Mouse (Mus musculus): ENCODE data around the gene Zbtb43. TPM values are rescaled to one million over a fixed set of nuclear protein-coding genes. Genes with fewer than 3 reads are reported as not detected.

Zbtb43 gene
- polyA plus RNA-seq, 1 experiment from 2014 or later, result 26.0 TPM

- no peak overlapping the region for H3K27ac ChIP-seq (ENCODE audit: low read length)
- peaks cover 10% of the 10 kb centered on the region for H3K4me1 ChIP-seq (ENCODE audit: control insufficient read depth, insufficient read depth, low read length)
- no peak for ATAC-seq
- 0 out of 2 replicates have a peak, but pooled peaks cover 8% of the 10 kb centered on the region for H3K36me3 ChIP-seq (ENCODE audit: control insufficient read depth, insufficient read depth, low read length)
- no peak overlapping the region for H3K4me3 ChIP-seq (ENCODE audit: low read depth, low read length)
- no peak overlapping the region for H3K4me2 ChIP-seq (ENCODE audit: low read length)
- no peak overlapping the region for H3K9ac ChIP-seq (ENCODE audit: low read depth, low read length)
- no peaks in the 10 kb centered on the region for H3K9me3 ChIP-seq (replicated peaks; ENCODE audit: control insufficient read depth, low read length, poor library complexity, severe bottlenecking)
- H3K27me3 ChIP-seq (ENCODE audit: control insufficient read depth, insufficient read depth, low read depth, low read length), result no peaks in the 10 kb centered on the region
- WGBS, result 78% methylated on average over 1 of the region's 1 CpGs
Observed at GRCm38 (mm10) chr2:33461066-33461465, 7.3 kb downstream of the Zbtb43 start.

- H3K4me1 ChIP-seq (ENCODE audit: control insufficient read depth, insufficient read depth, low read length), result no peaks in the 10 kb centered on the region
- H3K4me3 ChIP-seq (ENCODE audit: low read depth, low read length), result no peak overlapping the region
- no peak overlapping the region for H3K9ac ChIP-seq (ENCODE audit: low read depth, low read length)
- WGBS, result 93% methylated on average over 4 of the region's 4 CpGs
- no peaks in the 10 kb centered on the region for H3K9me3 ChIP-seq (replicated peaks; ENCODE audit: control insufficient read depth, low read length, poor library complexity, severe bottlenecking)
- no peak overlapping the region for H3K27ac ChIP-seq (ENCODE audit: low read length)
- no peaks in the 10 kb centered on the region for H3K27me3 ChIP-seq (ENCODE audit: control insufficient read depth, insufficient read depth, low read depth, low read length)
- 0 out of 2 replicates have a peak, but pooled peaks cover 8% of the 10 kb centered on the region for H3K36me3 ChIP-seq (ENCODE audit: control insufficient read depth, insufficient read depth, low read length)
- no peak overlapping the region for H3K4me2 ChIP-seq (ENCODE audit: low read length)
- no peak for ATAC-seq
Observed at GRCm38 (mm10) chr2:33459660-33460059, 8.7 kb downstream of the Zbtb43 start.

GRCm38 (mm10) chr2:33456696-33457095, 11.7 kb downstream of the Zbtb43 start:
- WGBS, result 87% methylated on average over 3 of the region's 3 CpGs
- no peak overlapping the region for H3K9ac ChIP-seq (ENCODE audit: low read depth, low read length)
- H3K4me3 ChIP-seq (ENCODE audit: low read depth, low read length), result no peak overlapping the region
- ATAC-seq, result no peak
- 0 out of 2 replicates have a peak, but pooled peaks cover 3% of the 10 kb centered on the region for H3K36me3 ChIP-seq (ENCODE audit: control insufficient read depth, insufficient read depth, low read length)
- H3K4me1 ChIP-seq (ENCODE audit: control insufficient read depth, insufficient read depth, low read length), result 0 out of 2 replicates have a peak, but pooled peaks cover 3% of the 10 kb centered on the region
- H3K9me3 ChIP-seq (replicated peaks; ENCODE audit: control insufficient read depth, low read length, poor library complexity, severe bottlenecking), result no peaks in the 10 kb centered on the region
- H3K27me3 ChIP-seq (ENCODE audit: control insufficient read depth, insufficient read depth, low read depth, low read length), result no peaks in the 10 kb centered on the region
- no peak overlapping the region for H3K4me2 ChIP-seq (ENCODE audit: low read length)
- H3K27ac ChIP-seq (ENCODE audit: low read length), result no peak overlapping the region

GRCm38 (mm10) chr2:33456242-33456641, 12.1 kb downstream of the Zbtb43 start:
- 95% methylated on average over 5 of the region's 5 CpGs for WGBS
- H3K4me1 ChIP-seq (ENCODE audit: control insufficient read depth, insufficient read depth, low read length), result 0 out of 2 replicates have a peak, but pooled peaks cover 3% of the 10 kb centered on the region
- no peak overlapping the region for H3K9ac ChIP-seq (ENCODE audit: low read depth, low read length)
- H3K27me3 ChIP-seq (ENCODE audit: control insufficient read depth, insufficient read depth, low read depth, low read length), result no peaks in the 10 kb centered on the region
- no peak for ATAC-seq
- H3K4me2 ChIP-seq (ENCODE audit: low read length), result no peak overlapping the region
- no peak overlapping the region for H3K27ac ChIP-seq (ENCODE audit: low read length)
- 0 out of 2 replicates have a peak, but pooled peaks cover 2% of the 10 kb centered on the region for H3K36me3 ChIP-seq (ENCODE audit: control insufficient read depth, insufficient read depth, low read length)
- H3K4me3 ChIP-seq (ENCODE audit: low read depth, low read length), result no peak overlapping the region
- H3K9me3 ChIP-seq (replicated peaks; ENCODE audit: control insufficient read depth, low read length, poor library complexity, severe bottlenecking), result no peaks in the 10 kb centered on the region

- no peaks in the 10 kb centered on the region for H3K27me3 ChIP-seq (ENCODE audit: control insufficient read depth, insufficient read depth, low read depth, low read length)
- no peak overlapping the region for H3K9ac ChIP-seq (ENCODE audit: low read depth, low read length)
- WGBS, result 81% methylated on average over 3 of the region's 3 CpGs
- ATAC-seq, result no peak
- H3K9me3 ChIP-seq (replicated peaks; ENCODE audit: control insufficient read depth, low read length, poor library complexity, severe bottlenecking), result no peaks in the 10 kb centered on the region
- H3K4me2 ChIP-seq (ENCODE audit: low read length), result no peak overlapping the region
- H3K36me3 ChIP-seq (ENCODE audit: control insufficient read depth, insufficient read depth, low read length), result 0 out of 2 replicates have a peak, but pooled peaks cover 2% of the 10 kb centered on the region
- no peak overlapping the region for H3K27ac ChIP-seq (ENCODE audit: low read length)
- no peak overlapping the region for H3K4me3 ChIP-seq (ENCODE audit: low read depth, low read length)
- H3K4me1 ChIP-seq (ENCODE audit: control insufficient read depth, insufficient read depth, low read length), result 0 out of 2 replicates have a peak, but pooled peaks cover 3% of the 10 kb centered on the region
Observed at GRCm38 (mm10) chr2:33455350-33455749, 13.0 kb downstream of the Zbtb43 start.

GRCm38 (mm10) chr2:33454816-33455215, 13.5 kb downstream of the Zbtb43 start:
- 83% methylated on average over 8 of the region's 8 CpGs for WGBS
- H3K4me1 ChIP-seq (ENCODE audit: control insufficient read depth, insufficient read depth, low read length), result 0 out of 2 replicates have a peak, but pooled peaks cover 3% of the 10 kb centered on the region
- H3K27ac ChIP-seq (ENCODE audit: low read length), result no peak overlapping the region
- no peak overlapping the region for H3K4me2 ChIP-seq (ENCODE audit: low read length)
- no peak for ATAC-seq
- H3K27me3 ChIP-seq (ENCODE audit: control insufficient read depth, insufficient read depth, low read depth, low read length), result no peaks in the 10 kb centered on the region
- 0 out of 2 replicates have a peak, but pooled peaks cover 2% of the 10 kb centered on the region for H3K36me3 ChIP-seq (ENCODE audit: control insufficient read depth, insufficient read depth, low read length)
- H3K4me3 ChIP-seq (ENCODE audit: low read depth, low read length), result no peak overlapping the region
- H3K9me3 ChIP-seq (replicated peaks; ENCODE audit: control insufficient read depth, low read length, poor library complexity, severe bottlenecking), result no peaks in the 10 kb centered on the region
- no peak overlapping the region for H3K9ac ChIP-seq (ENCODE audit: low read depth, low read length)

- no peaks in the 10 kb centered on the region for H3K27me3 ChIP-seq (ENCODE audit: control insufficient read depth, insufficient read depth, low read depth, low read length)
- H3K9ac ChIP-seq (ENCODE audit: low read depth, low read length), result no peak overlapping the region
- no peaks in the 10 kb centered on the region for H3K9me3 ChIP-seq (replicated peaks; ENCODE audit: control insufficient read depth, low read length, poor library complexity, severe bottlenecking)
- no peak for ATAC-seq
- no peak overlapping the region for H3K4me2 ChIP-seq (ENCODE audit: low read length)
- no peak overlapping the region for H3K4me3 ChIP-seq (ENCODE audit: low read depth, low read length)
- 62% methylated on average over 3 of the region's 3 CpGs for WGBS
- H3K36me3 ChIP-seq (ENCODE audit: control insufficient read depth, insufficient read depth, low read length), result peaks cover 2% of the 10 kb centered on the region; the same call in 1 of the 2 replicates
- H3K27ac ChIP-seq (ENCODE audit: low read length), result no peak overlapping the region
- 0 out of 2 replicates have a peak, but pooled peaks cover 3% of the 10 kb centered on the region for H3K4me1 ChIP-seq (ENCODE audit: control insufficient read depth, insufficient read depth, low read length)
Observed at GRCm38 (mm10) chr2:33453476-33453875, 14.9 kb downstream of the Zbtb43 start.

- no peaks in the 10 kb centered on the region for H3K9me3 ChIP-seq (replicated peaks; ENCODE audit: control insufficient read depth, low read length, poor library complexity, severe bottlenecking)
- 0 out of 2 replicates have a peak, but pooled peaks cover 3% of the 10 kb centered on the region for H3K4me1 ChIP-seq (ENCODE audit: control insufficient read depth, insufficient read depth, low read length)
- peaks cover 2% of the 10 kb centered on the region; the same call in 1 of the 2 replicates for H3K36me3 ChIP-seq (ENCODE audit: control insufficient read depth, insufficient read depth, low read length)
- no peak overlapping the region for H3K27ac ChIP-seq (ENCODE audit: low read length)
- H3K27me3 ChIP-seq (ENCODE audit: control insufficient read depth, insufficient read depth, low read depth, low read length), result no peaks in the 10 kb centered on the region
- 92% methylated on average over 5 of the region's 5 CpGs for WGBS
- no peak overlapping the region for H3K9ac ChIP-seq (ENCODE audit: low read depth, low read length)
- H3K4me3 ChIP-seq (ENCODE audit: low read depth, low read length), result no peak overlapping the region
- no peak for ATAC-seq
- H3K4me2 ChIP-seq (ENCODE audit: low read length), result no peak overlapping the region
Observed at GRCm38 (mm10) chr2:33452721-33453120, 15.6 kb downstream of the Zbtb43 start.

GRCm38 (mm10) chr2:33452140-33452539, 16.2 kb downstream of the Zbtb43 start:
- WGBS, result 48% methylated on average over 4 of the region's 4 CpGs
- H3K27ac ChIP-seq (ENCODE audit: low read length), result no peak overlapping the region
- H3K9ac ChIP-seq (ENCODE audit: low read depth, low read length), result no peak overlapping the region
- H3K36me3 ChIP-seq (ENCODE audit: control insufficient read depth, insufficient read depth, low read length), result peaks cover 2% of the 10 kb centered on the region; the same call in 1 of the 2 replicates
- H3K4me2 ChIP-seq (ENCODE audit: low read length), result no peak overlapping the region
- no peak overlapping the region for H3K4me3 ChIP-seq (ENCODE audit: low read depth, low read length)
- H3K9me3 ChIP-seq (replicated peaks; ENCODE audit: control insufficient read depth, low read length, poor library complexity, severe bottlenecking), result no peaks in the 10 kb centered on the region
- 0 out of 2 replicates have a peak, but pooled peaks cover 3% of the 10 kb centered on the region for H3K4me1 ChIP-seq (ENCODE audit: control insufficient read depth, insufficient read depth, low read length)
- ATAC-seq, result no peak
- no peaks in the 10 kb centered on the region for H3K27me3 ChIP-seq (ENCODE audit: control insufficient read depth, insufficient read depth, low read depth, low read length)

Measured in midbrain, embryonic 16.5 days (tissue).